Mouse (Mus musculus) adrenal gland, postnatal 10 days (tissue): Measurements from ENCODE around the gene Suz12. TPM values are rescaled to one million over a fixed set of nuclear protein-coding genes. Genes with fewer than 3 reads are reported as not detected.

Experiments used
- DNase-seq: peaks from one replicate; pipeline ENCODE4 v3.0.0; 2021; ENCODE audit warnings: mixed read lengths
- total RNA-seq, 2 experiments: library from RNA; stranded (reverse); gene quantifications; 2 replicates each; pipeline ENCODE4 v1.2.3; 2021

Gene Suz12
- total RNA-seq, 2 experiments from 2014 or later: 52.7 to 54.0 TPM

- DNase-seq: no peak
These were observed 85.1 kb downstream of the Suz12 start for GRCm38 (mm10) chr11:80077784-80078545.

- no peak for DNase-seq
These were observed 85.9 kb downstream of the Suz12 start for GRCm38 (mm10) chr11:80078831-80079230.

- DNase-seq: no peak
These were observed 86.8 kb downstream of the Suz12 start for GRCm38 (mm10) chr11:80079751-80080150.

GRCm38 (mm10) chr11:80080381-80080825 is 87.5 kb downstream of the Suz12 start:
- peak; percentile 60 for DNase-seq

GRCm38 (mm10) chr11:80080826-80081728 is 88.2 kb downstream of the Suz12 start, which contains the start of gene Crlf3:
Gene Crlf3, minus strand, starts transcription at chr11:80080991.
- peak; percentile 98 for DNase-seq

GRCm38 (mm10) chr11:80081786-80082319 is 88.9 kb downstream of the Suz12 start:
- DNase-seq: no peak

Other genes with a start within 250 kb of the Suz12 start
- 10 to 100 TPM; 31.3 to 32.4 TPM for gene Utp6, start 30.7 kb upstream of the Suz12 start, total RNA-seq
- 10 to 100 TPM; 22.0 to 26.6 TPM for gene Crlf3, start 87.9 kb downstream of the Suz12 start, total RNA-seq
- 1 to 10 TPM; 4.2 to 6.3 TPM for gene Atad5, start 96.3 kb downstream of the Suz12 start, total RNA-seq
- 10 to 100 TPM; 23.1 to 28.1 TPM for gene Tefm, start 149.1 kb downstream of the Suz12 start, total RNA-seq
- gene Adap2, start 161.0 kb downstream of the Suz12 start, total RNA-seq: 10 to 100 TPM; 10.4 to 12.5 TPM
- gene Rnf135, start 190.7 kb downstream of the Suz12 start, total RNA-seq: 10 to 100 TPM in 1 of 2 experiments, 1 to 10 TPM in 1; 6.9 to 11.0 TPM
- gene Rhot1, start 215.9 kb downstream of the Suz12 start, total RNA-seq: 10 to 100 TPM; 56.5 to 69.3 TPM